Mouse (Mus musculus): ENCODE measurements around the gene Rpl13a. TPM values are rescaled to one million over a fixed set of nuclear protein-coding genes. Genes with fewer than 3 reads are reported as not detected.

Rpl13a gene
- polyA plus RNA-seq, 1 experiment from 2014 or later: 558 TPM

DNA sequence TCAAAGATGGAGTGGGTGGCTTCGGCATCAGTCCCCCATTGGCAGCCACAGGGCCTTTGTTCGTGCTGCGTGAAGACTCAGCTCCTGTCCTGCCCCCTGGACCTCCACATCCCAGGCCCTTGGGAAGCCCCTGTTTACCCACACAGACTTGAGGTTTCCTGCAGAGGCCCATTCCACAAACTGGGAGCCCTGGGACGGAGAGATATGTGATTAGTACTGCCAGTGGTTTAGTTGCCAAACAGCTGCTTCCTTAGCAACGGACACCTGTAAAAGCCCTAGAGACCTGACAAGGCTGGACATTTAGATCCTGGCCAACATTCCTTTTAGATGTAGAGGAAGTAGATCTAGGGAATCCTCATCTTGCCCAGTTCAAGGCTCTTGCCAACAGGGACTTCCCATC lies 13.4 kb upstream of the Rpl13a start:
- 77% methylated on average over 5 of the region's 5 CpGs for WGBS (ENCODE audit: insufficient replicate concordance)
- H3K27me3 ChIP-seq (ENCODE audit: control insufficient read depth, insufficient read depth, low read depth, low read length): no peaks in the 10 kb centered on the region
- H3K36me3 ChIP-seq (ENCODE audit: control insufficient read depth, insufficient read depth): no peaks in the 10 kb centered on the region; the same call in 1 of the 2 replicates
- ATAC-seq (ENCODE audit: low read depth): no peak
- H3K4me1 ChIP-seq (ENCODE audit: control insufficient read depth, low read depth, low read length): peaks cover 18% of the 10 kb centered on the region
- H3K9ac ChIP-seq (ENCODE audit: low read depth, low read length): no peak overlapping the region
- H3K4me3 ChIP-seq (ENCODE audit: low read depth, low read length): no peak overlapping the region
- no peaks in the 10 kb centered on the region for H3K9me3 ChIP-seq (replicated peaks; ENCODE audit: control insufficient read depth, low read length)
- H3K27ac ChIP-seq (ENCODE audit: low read length): no peak overlapping the region
- no peak overlapping the region for H3K4me2 ChIP-seq (ENCODE audit: low read depth, low read length)

DNA sequence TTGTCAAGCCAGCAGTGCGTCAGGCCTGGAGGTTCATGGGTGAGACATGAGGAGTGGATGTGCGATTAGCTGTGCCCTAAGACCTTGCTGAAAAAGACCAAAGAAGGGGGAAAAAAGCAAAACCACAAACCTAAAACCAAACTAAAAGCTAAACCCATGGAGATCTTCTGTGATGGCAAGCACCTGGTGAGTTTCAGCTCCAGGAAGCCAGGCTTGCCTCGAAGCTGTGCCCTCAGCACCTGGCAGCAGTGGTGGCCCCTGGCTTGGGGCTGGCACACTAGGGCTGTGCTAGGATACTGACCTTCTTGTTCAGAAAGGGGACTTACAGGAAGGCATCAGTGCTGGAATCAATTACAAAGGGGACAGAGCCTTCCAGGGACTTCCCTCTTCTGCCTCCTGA lies 12.8 kb upstream of the Rpl13a start:
- Histone ChIP-seq H3K27me3 (ENCODE audit: control insufficient read depth, insufficient read depth, low read depth, low read length) (no peaks in the 10 kb centered on the region), H3K4me1 (ENCODE audit: control insufficient read depth, low read depth, low read length) (peaks cover 21% of the 10 kb centered on the region), H3K4me2 (ENCODE audit: low read depth, low read length) (no peak overlapping the region), H3K4me3 (ENCODE audit: low read depth, low read length) (no peak overlapping the region), H3K9ac (ENCODE audit: low read depth, low read length) (no peak overlapping the region), H3K9me3 (replicated peaks; ENCODE audit: control insufficient read depth, low read length) (no peaks in the 10 kb centered on the region), H3K36me3 (ENCODE audit: control insufficient read depth, insufficient read depth) (no peaks in the 10 kb centered on the region; the same call in 1 of the 2 replicates), H3K27ac (ENCODE audit: low read length) (no peak overlapping the region)
- WGBS (ENCODE audit: insufficient replicate concordance): 74% methylated on average over 3 of the region's 3 CpGs
- ATAC-seq (ENCODE audit: low read depth): no peak

DNA sequence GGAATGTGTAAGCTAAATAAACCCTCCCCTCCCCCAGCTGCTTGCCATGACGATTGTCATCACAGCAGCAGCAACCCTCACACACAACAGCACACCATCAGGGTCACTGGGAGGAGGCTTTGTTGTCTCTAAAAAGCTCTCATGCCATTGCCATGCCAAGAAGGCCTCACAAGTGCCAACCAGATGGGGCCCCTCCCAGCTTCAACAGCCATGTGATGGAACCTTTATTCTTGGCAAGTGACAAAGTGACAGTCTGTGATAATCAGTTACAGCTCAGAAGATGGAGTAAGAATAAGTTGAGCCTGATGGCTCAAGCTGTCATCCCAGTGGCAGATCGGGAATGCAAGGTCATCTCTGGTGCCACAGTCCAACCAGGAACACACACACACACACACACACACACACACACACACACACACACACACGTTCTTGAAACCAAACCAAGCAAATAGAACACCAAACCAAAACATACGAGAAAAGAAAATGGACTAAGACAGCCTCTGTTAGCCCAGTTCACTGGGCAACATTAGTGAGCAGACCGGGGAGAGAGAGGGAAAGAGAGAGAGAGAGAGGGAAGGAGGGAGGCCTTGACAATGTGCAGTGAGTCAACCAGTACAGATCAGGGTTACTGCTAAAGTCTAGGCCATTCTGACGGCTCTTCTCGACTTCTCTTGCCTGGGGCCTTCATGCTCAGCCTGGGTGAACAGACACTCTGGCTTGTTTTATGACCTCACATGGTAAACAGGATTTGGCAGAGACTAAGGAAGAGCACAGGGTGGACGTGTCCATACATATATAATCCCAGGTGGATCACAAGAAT lies 11.6 kb upstream of the Rpl13a start:
- H3K27ac ChIP-seq (ENCODE audit: low read length): no peak overlapping the region
- no peaks in the 10 kb centered on the region for H3K9me3 ChIP-seq (replicated peaks; ENCODE audit: control insufficient read depth, low read length)
- no peak for ATAC-seq (ENCODE audit: low read depth)
- H3K36me3 ChIP-seq (ENCODE audit: control insufficient read depth, insufficient read depth): no peaks in the 10 kb centered on the region; the same call in 1 of the 2 replicates
- peaks cover 29% of the 10 kb centered on the region for H3K4me1 ChIP-seq (ENCODE audit: control insufficient read depth, low read depth, low read length)
- no peak overlapping the region for H3K4me3 ChIP-seq (ENCODE audit: low read depth, low read length)
- H3K27me3 ChIP-seq (ENCODE audit: control insufficient read depth, insufficient read depth, low read depth, low read length): no peaks in the 10 kb centered on the region
- WGBS (ENCODE audit: insufficient replicate concordance): 66% methylated on average over 8 of the region's 8 CpGs
- H3K9ac ChIP-seq (ENCODE audit: low read depth, low read length): no peak overlapping the region
- H3K4me2 ChIP-seq (ENCODE audit: low read depth, low read length): no peak overlapping the region

DNA sequence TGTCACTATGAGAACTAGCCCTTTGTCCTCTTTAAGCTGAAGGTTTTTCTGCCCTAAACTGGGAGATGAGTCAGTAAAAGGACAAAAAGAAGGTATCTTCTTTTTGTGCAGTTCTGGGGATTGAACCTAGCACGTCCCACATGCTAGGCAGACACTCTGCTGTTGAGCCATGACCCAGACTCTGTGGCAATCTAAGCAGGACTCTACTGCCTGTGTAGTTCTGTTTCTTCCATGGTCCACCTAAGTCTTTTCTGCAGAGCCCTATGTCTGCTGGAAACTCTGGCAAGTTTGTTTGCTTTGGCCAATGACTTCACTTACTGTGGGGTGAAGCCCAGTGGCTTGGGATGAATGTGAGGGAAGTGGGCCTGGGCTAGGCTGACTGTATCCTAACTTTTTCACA lies 9.8 kb upstream of the Rpl13a start:
- Histone ChIP-seq H3K27me3 (ENCODE audit: control insufficient read depth, insufficient read depth, low read depth, low read length) (no peaks in the 10 kb centered on the region), H3K4me2 (ENCODE audit: low read depth, low read length) (no peak overlapping the region), H3K27ac (ENCODE audit: low read length) (no peak overlapping the region), H3K4me3 (ENCODE audit: low read depth, low read length) (no peak overlapping the region), H3K9me3 (replicated peaks; ENCODE audit: control insufficient read depth, low read length) (no peaks in the 10 kb centered on the region), H3K36me3 (ENCODE audit: control insufficient read depth, insufficient read depth) (no peaks in the 10 kb centered on the region; the same call in 1 of the 2 replicates), H3K9ac (ENCODE audit: low read depth, low read length) (no peak overlapping the region), H3K4me1 (ENCODE audit: control insufficient read depth, low read depth, low read length) (peaks cover 38% of the 10 kb centered on the region)
- WGBS (ENCODE audit: insufficient replicate concordance): 63% methylated on average over 1 of the region's 1 CpGs
- no peak for ATAC-seq (ENCODE audit: low read depth)

DNA sequence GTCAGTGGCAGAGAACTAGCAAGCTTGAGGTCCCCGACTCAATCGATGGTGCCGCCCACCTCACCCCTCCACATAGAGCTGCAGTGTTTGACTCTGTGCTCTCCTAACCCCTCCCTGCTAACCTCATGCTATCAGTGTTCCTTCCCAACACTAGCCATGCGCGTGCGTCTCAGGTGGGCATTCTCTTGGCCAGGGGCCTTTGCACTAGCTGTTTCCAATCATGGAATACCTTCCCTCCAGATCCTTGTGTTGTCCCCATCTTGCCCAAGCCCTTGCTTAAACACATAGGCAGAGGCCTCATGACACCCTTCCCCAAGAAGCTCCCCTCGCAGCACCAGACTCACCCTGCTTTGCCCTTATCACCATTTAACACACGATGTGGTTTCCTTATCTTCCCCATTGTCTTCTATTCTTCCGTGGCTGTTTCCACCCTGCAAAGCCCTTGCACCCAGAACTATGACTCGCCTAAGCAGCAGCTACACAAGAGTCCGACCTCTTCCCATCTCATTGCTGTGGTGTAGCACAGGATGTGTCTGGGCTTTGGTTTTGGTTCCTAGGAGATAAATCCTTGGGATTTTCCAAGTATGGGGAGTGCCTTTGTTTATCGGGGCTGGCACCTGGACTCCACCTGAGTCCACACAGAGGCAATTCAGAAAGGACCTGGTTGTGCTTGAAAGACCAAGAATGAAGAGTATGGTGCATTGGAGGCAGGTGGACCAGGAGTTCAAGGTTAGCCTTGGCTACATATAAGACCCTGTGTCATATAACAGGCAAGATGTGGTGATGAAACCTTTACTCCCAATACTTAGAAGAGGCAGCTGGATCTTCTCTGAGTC lies 8.8 kb upstream of the Rpl13a start:
- H3K36me3 ChIP-seq (ENCODE audit: control insufficient read depth, insufficient read depth): no peaks in the 10 kb centered on the region
- H3K4me2 ChIP-seq (ENCODE audit: low read depth, low read length): peak overlapping the region; percentile 28
- no peak overlapping the region; the same call in 1 of the 2 replicates for H3K9ac ChIP-seq (ENCODE audit: low read depth, low read length)
- WGBS (ENCODE audit: insufficient replicate concordance): 15% methylated on average over 12 of the region's 12 CpGs
- peaks cover 38% of the 10 kb centered on the region for H3K4me1 ChIP-seq (ENCODE audit: control insufficient read depth, low read depth, low read length)
- H3K27ac ChIP-seq (ENCODE audit: low read length): 0 out of 2 replicates have a peak overlapping the region, but pooled peaks have one; percentile 35
- no peaks in the 10 kb centered on the region for H3K9me3 ChIP-seq (replicated peaks; ENCODE audit: control insufficient read depth, low read length)
- H3K4me3 ChIP-seq (ENCODE audit: low read depth, low read length): no peak overlapping the region
- peak; percentile 56 for ATAC-seq (ENCODE audit: low read depth)
- H3K27me3 ChIP-seq (ENCODE audit: control insufficient read depth, insufficient read depth, low read depth, low read length): no peaks in the 10 kb centered on the region

DNA sequence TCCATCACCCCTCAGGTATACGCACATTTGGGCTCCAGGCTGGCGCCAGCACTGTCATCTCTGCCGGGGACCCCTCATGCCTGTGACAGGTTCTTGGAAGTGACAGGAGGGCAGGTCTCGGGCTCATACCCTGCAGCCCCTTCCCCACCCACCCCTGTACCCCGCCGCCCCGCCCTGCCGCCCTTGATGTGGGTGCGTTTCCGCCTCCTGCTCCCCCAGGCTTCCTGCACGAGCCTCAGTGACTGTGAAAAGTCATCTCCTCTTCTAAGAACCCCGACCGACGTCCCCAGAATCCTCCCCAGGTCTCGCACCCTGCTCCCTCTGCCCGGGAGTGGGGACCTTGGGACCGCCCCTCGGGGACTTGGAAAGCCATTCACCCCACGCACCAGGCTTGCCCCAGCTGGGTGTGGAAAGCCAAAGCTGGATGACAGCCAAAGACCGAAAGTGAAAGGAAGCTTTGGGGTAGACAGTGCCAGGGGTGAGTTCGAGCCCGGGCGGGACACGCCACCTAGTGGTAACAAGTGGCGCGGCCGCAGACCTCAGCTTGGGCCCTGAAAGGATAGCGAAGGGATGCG lies 7.5 kb upstream of the Rpl13a start, which contains the start of the genes Gm45713 and Flt3l:
Gm45713 (minus strand) TSS at position 239 of the 575 bp plus-strand sequence.
Flt3l (minus strand) TSS at position 440 of the 575 bp plus-strand sequence.
- peak; percentile 76 for ATAC-seq (ENCODE audit: low read depth)
- Histone ChIP-seq H3K4me2 (ENCODE audit: low read depth, low read length) (peak within 1 kb of the TSS; percentile 88), H3K36me3 (ENCODE audit: control insufficient read depth, insufficient read depth) (no peaks in the 10 kb centered on the region), H3K27ac (ENCODE audit: low read length) (peak within 1 kb of the TSS; percentile 70), H3K27me3 (ENCODE audit: control insufficient read depth, insufficient read depth, low read depth, low read length) (no peaks in the 10 kb centered on the region), H3K4me3 (ENCODE audit: low read depth, low read length) (peak within 1 kb of the TSS; percentile 79), H3K4me1 (ENCODE audit: control insufficient read depth, low read depth, low read length) (peaks cover 38% of the 10 kb centered on the region), H3K9me3 (replicated peaks; ENCODE audit: control insufficient read depth, low read length) (no peaks in the 10 kb centered on the region), H3K9ac (ENCODE audit: low read depth, low read length) (peak within 1 kb of the TSS; percentile 81)
- WGBS (ENCODE audit: insufficient replicate concordance): 1% methylated on average over 29 of the region's 29 CpGs

DNA sequence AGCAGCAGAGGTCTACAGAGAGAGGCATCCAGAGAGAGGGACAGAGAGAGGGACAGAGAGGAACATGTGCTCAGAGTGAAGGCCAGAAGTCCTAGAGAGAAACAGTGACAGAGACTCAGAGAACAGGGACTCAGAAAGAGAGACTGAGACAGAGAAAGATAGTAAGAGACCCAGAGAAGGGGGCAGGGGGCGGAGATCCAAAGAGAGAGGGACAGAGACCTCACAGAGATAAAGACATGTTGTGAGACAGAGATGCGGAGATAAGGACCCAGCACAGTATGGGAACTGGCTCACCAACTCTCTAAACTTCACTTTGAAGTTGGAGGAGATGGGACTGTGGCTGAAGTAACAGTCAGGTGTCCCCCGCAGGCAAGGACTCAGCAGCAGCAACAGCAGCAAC lies 6.8 kb upstream of the Rpl13a start:
- Histone ChIP-seq H3K4me1 (ENCODE audit: control insufficient read depth, low read depth, low read length) (peaks cover 38% of the 10 kb centered on the region), H3K9ac (ENCODE audit: low read depth, low read length) (peak overlapping the region; percentile 81), H3K4me3 (ENCODE audit: low read depth, low read length) (peak overlapping the region; percentile 79), H3K4me2 (ENCODE audit: low read depth, low read length) (peak overlapping the region; percentile 88), H3K36me3 (ENCODE audit: control insufficient read depth, insufficient read depth) (no peaks in the 10 kb centered on the region), H3K27ac (ENCODE audit: low read length) (peak overlapping the region; percentile 70), H3K27me3 (ENCODE audit: control insufficient read depth, insufficient read depth, low read depth, low read length) (no peaks in the 10 kb centered on the region), H3K9me3 (replicated peaks; ENCODE audit: control insufficient read depth, low read length) (no peaks in the 10 kb centered on the region)
- 27% methylated on average over 3 of the region's 3 CpGs for WGBS (ENCODE audit: insufficient replicate concordance)
- no peak for ATAC-seq (ENCODE audit: low read depth)

DNA sequence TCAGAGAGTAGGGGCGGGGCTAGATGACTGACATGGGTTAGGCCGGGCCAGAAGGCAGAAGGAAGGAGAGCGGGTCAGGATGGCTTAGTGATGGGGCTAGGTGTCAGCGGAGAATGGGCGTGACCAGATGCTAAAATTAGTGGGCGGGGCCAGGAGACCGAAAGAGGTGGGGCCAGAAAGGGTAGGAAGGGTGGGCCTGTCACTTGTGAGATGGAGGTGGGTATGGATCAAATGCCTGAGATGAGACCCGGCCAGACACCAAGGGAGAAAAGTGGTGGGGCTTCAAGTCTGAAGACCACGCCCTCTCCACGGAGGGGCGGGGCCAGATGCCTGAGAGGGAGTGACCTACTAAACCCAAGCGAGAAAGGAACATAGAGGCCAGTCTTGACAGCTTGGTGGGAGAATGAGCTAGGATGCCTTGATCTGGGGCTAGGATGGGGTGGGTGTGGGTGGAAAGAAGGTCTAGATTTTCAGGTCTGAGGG lies 6.0 kb upstream of the Rpl13a start:
- Histone ChIP-seq H3K9me3 (replicated peaks; ENCODE audit: control insufficient read depth, low read length) (no peaks in the 10 kb centered on the region), H3K36me3 (ENCODE audit: control insufficient read depth, insufficient read depth) (no peaks in the 10 kb centered on the region), H3K27me3 (ENCODE audit: control insufficient read depth, insufficient read depth, low read depth, low read length) (no peaks in the 10 kb centered on the region), H3K9ac (ENCODE audit: low read depth, low read length) (peak overlapping the region; percentile 25; the same call in 1 of the 2 replicates), H3K4me1 (ENCODE audit: control insufficient read depth, low read depth, low read length) (peaks cover 46% of the 10 kb centered on the region), H3K4me3 (ENCODE audit: low read depth, low read length) (peak overlapping the region; percentile 79), H3K27ac (ENCODE audit: low read length) (peak overlapping the region; percentile 70), H3K4me2 (ENCODE audit: low read depth, low read length) (peak overlapping the region; percentile 88)
- WGBS (ENCODE audit: insufficient replicate concordance): 6% methylated on average over 12 of the region's 12 CpGs
- ATAC-seq (ENCODE audit: low read depth): peak; percentile 31

Measured in liver, embryonic 16.5 days (tissue).